Mouse (Mus musculus) neural tube, embryonic 13.5 days (tissue): ENCODE measurements at regions not wholly inside any gene's neighbourhood (a gene's known extent, or its start where the extent isn't known, plus 50 kb on each side); places are given as distances from the start of the nearest gene placed in this dataset.
A peak's percentile ranks its signal among the peaks of the same experiment; 100 is the strongest.

Experiments
- ATAC-seq: fragments of 200-750 bp; cut with Nextera tagmentation; 2 replicates; pipeline ENCODE4 v1.8.0; 2017; ENCODE audit warnings: low read depth, mild to moderate bottlenecking, moderate TSS enrichment, moderate library complexity
- H3K27ac ChIP-seq: fragments of 300-500 bp; sonication (generic); replicated peaks from 2 replicates; pipeline ENCODE4 v1.5.1; 2015; ENCODE audit warnings: moderate library complexity, mild to moderate bottlenecking, inconsistent platforms
- H3K27me3 ChIP-seq: fragments of 300-500 bp; sonication (generic); 2 replicates; pipeline ENCODE4 v1.6.1; 2015; ENCODE audit warnings: mild to moderate bottlenecking, inconsistent platforms
- H3K36me3 ChIP-seq: fragments of 300-500 bp; sonication (generic); 2 replicates; pipeline ENCODE4 v1.6.1; 2015; ENCODE audit warnings: mild to moderate bottlenecking, inconsistent platforms
- H3K4me1 ChIP-seq: fragments of 300-500 bp; sonication (generic); replicated peaks from 2 replicates; pipeline ENCODE4 v1.6.1; 2015; ENCODE audit warnings: inconsistent platforms
- H3K4me2 ChIP-seq: fragments of 300-500 bp; sonication (generic); 2 replicates; pipeline ENCODE4 v1.6.1; 2015; ENCODE audit warnings: inconsistent platforms, mild to moderate bottlenecking, moderate library complexity
- H3K4me3 ChIP-seq: fragments of 300-500 bp; sonication (generic); 2 replicates; pipeline ENCODE4 v1.5.1; 2015; ENCODE audit warnings: mild to moderate bottlenecking, inconsistent platforms
- H3K9ac ChIP-seq: fragments of 300-500 bp; sonication (generic); 2 replicates; pipeline ENCODE4 v1.6.1; 2015; ENCODE audit warnings: moderate library complexity, mild to moderate bottlenecking, inconsistent platforms
- H3K9me3 ChIP-seq: fragments of 300-500 bp; sonication (generic); 2 replicates; pipeline ENCODE4 v1.6.1; 2016; ENCODE audit warnings: inconsistent platforms
- WGBS: fragments of 180-500 bp; shearing (Covaris S2); methylation state at CpG from one replicate; pipeline ENCODE4 v1.1.7; 2015; 5-methylcytosine and 5-hydroxymethylcytosine counted together

DNA sequence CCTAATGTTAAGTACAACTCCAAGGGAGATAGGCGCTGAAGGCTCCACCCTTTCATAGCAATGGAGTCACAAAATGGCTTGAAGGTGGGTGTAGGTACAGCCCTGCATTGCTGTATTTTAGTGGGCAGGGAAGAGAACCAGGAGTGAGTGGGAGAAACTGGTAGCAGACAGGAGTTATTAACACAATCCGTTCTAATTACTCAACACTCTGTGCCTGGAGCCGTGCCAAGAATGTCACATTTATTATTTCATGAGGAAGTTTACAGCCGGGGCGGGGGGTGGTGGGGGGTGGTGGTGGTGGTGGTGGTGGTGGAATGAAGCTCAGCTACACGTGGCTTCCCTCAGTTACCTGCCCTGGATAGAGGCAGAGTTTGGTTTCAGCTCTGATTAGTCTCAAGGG, 166.3 kb upstream of the Lsm8 start:
- no peaks in the 10 kb centered on the region for H3K27me3 ChIP-seq
- no peak overlapping the region for H3K4me3 ChIP-seq
- H3K36me3 ChIP-seq: no peaks in the 10 kb centered on the region
- 53% methylated on average over 6 of the region's 6 CpGs for WGBS
- H3K4me2 ChIP-seq: no peak overlapping the region
- no peak for ATAC-seq
- no peak overlapping the region for H3K27ac ChIP-seq
- H3K9ac ChIP-seq: no peak overlapping the region
- no peaks in the 10 kb centered on the region for H3K4me1 ChIP-seq
- no peaks in the 10 kb centered on the region for H3K9me3 ChIP-seq

DNA sequence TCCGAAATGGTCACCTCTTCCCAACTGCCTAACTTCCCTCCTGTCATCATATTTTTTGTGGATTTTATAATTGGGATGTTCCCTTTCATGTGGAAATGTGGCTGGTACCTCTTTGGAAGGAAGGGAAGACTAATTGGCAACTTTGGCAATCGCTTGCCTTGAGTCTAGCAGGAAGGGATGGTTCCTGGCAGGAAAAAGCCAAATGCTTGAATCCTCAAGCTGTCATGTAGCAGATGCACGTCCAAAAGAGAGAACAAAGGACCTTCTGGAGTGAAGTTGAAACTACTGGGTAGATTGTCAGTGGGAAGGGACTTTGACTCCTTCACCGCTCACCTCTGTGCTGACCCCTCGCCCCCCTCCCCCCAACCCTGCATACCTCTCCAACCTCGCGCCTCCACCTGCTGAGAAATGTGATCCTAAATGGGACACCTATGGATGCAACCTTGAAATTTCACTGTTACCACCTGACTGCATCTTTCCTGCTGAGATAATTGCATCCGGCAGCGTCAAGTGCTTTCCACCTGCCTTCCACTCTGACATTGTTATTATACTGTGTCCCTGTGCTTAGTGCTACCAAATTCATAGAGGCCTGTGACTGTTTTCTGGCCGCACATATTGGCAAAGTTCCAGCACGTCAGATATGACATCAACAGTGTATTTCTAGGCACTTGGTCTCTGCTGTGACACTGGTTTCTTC, 159.6 kb upstream of the Lsm8 start:
- 63% methylated on average over 11 of the region's 11 CpGs for WGBS
- ATAC-seq: no peak

DNA sequence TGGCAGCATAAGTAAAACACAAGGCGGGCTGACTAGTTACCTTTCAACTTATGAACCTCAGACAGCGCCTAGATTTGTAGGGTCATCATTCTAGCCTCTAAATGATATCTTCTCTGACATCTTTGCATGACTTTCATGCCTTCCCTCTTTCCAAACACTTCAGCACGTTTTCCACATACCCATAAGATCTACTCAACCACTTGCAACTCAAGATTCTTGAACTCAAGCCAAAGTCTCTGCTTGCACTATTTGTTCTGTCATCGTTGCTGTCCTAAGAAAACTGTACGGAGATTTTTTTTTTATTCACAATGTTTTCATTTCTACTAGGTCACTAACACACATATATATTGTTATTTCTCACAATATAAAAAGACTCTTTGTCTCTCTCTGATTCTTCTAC, 150.8 kb upstream of the Lsm8 start:
- Histone ChIP-seq H3K4me1 (peaks cover 8% of the 10 kb centered on the region), H3K36me3 (no peaks in the 10 kb centered on the region), H3K4me2 (no peak overlapping the region), H3K27ac (no peak overlapping the region), H3K9me3 (no peaks in the 10 kb centered on the region), H3K4me3 (no peak overlapping the region), H3K9ac (no peak overlapping the region), H3K27me3 (no peaks in the 10 kb centered on the region)
- 71% methylated on average over 5 of the region's 5 CpGs for WGBS
- ATAC-seq: no peak

More for the DNA sequence above, 159.6 kb upstream of the Lsm8 start:
- Histone ChIP-seq H3K36me3 (no peaks in the 10 kb centered on the region), H3K9me3 (no peaks in the 10 kb centered on the region), H3K27me3 (no peaks in the 10 kb centered on the region), H3K27ac (no peak overlapping the region), H3K4me2 (no peak overlapping the region), H3K4me1 (no peaks in the 10 kb centered on the region), H3K9ac (no peak overlapping the region), H3K4me3 (no peak overlapping the region)

DNA sequence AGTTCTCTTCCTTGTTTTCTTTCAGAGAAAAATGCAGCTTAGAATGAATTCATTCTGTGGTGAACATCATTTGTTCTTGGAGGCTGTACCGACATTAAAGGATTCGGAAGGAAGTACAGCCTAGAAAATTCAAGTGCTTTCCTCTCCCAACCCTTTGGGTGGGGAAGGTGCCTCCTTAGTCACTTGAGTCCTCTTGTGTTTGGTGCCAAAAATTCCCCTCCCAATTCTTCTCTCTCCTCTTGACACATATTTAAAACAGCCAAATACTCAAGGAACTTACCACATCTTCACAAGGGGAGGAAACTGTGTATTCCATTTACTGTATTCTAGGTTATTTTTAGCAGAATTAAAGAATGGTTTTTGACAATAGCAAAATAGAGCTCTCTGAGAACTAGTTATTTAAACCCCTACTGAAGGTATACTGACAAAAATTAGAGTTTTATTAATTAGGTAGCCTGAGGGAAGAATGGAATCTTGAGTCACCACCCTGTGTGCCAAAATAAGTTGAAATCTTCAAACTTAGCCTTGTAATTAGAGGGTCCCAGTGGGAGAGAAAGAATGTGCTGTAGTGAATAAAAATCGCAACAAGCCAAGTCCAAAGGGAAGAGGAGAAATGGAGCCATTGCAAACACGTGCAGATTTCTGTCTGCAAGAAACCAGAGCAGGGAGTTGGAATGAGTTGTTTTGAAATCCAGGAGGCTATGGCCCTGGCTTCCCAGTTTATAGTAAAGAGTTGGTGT, 149.2 kb upstream of the Lsm8 start:
- Histone ChIP-seq H3K4me3 (no peak overlapping the region), H3K4me2 (no peak overlapping the region), H3K9me3 (no peaks in the 10 kb centered on the region), H3K9ac (no peak overlapping the region), H3K4me1 (peaks cover 8% of the 10 kb centered on the region), H3K36me3 (no peaks in the 10 kb centered on the region), H3K27ac (no peak overlapping the region), H3K27me3 (no peaks in the 10 kb centered on the region)
- WGBS: 52% methylated on average over 4 of the region's 4 CpGs
- ATAC-seq: no peak

DNA sequence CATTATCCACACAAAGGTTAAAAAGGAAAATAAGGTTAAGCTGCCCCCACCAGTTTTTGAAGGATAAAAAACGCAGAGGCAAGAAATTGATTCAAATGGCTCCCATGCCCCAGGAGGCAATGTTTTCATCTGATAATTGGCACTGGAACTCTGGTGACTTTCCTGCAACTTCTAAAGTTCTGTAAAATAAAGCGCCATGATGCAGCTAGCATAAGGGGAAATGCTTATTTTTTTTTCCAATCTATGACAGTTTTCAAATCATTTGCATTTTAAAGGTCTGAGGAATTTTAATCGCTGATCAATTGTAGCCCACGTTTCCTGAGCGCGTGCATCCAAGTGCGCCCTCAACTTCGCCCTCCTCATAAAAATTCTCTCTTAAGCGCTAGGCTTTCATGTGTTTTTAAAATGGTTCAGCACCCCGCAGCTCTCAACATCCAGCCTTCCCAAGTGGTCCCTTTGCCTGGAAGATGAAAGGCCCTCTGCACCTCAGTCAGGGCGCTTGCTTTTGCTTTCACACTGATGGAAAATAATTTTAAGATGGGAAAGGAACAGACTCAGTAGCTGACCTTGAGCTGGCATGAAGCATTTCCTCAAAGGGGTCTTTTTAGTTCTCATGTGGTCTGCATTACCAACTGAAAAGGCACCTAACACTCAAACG, 148.5 kb upstream of the Lsm8 start:
- 0 out of 2 replicates have a peak overlapping the region, but pooled peaks have one; percentile 9 for H3K4me2 ChIP-seq
- H3K36me3 ChIP-seq: no peaks in the 10 kb centered on the region
- H3K27ac ChIP-seq: no peak overlapping the region
- no peak overlapping the region for H3K4me3 ChIP-seq
- no peak for ATAC-seq
- H3K4me1 ChIP-seq: peaks cover 8% of the 10 kb centered on the region
- WGBS: 14% methylated on average over 12 of the region's 12 CpGs
- H3K9ac ChIP-seq: no peak overlapping the region
- no peaks in the 10 kb centered on the region for H3K27me3 ChIP-seq
- no peaks in the 10 kb centered on the region for H3K9me3 ChIP-seq

DNA sequence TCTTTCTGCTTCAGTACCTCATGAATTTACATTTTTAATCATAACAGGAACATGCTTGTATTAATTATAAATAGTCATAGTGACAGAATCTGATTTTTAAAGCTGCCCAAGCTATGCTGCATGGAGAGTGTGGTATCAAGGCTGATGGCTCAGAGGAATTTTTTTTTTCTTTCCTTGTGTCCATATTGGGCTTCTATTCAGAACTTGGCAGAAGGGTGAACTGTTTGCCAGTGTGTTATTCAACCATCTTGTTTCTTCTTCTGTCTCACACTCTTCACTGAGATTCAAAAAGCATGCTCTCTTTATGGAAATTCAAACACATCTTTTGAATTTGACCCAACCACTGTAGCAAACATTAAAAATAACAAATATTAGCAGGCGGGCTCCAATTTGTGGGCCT, 137.6 kb upstream of the Lsm8 start:
- no peak overlapping the region for H3K4me2 ChIP-seq
- H3K36me3 ChIP-seq: no peaks in the 10 kb centered on the region
- no peaks in the 10 kb centered on the region for H3K27me3 ChIP-seq
- H3K9me3 ChIP-seq: no peaks in the 10 kb centered on the region
- no peaks in the 10 kb centered on the region for H3K4me1 ChIP-seq
- 83% methylated on average over 1 of the region's 1 CpGs for WGBS
- no peak overlapping the region for H3K27ac ChIP-seq
- no peak for ATAC-seq
- H3K9ac ChIP-seq: no peak overlapping the region
- H3K4me3 ChIP-seq: no peak overlapping the region

DNA sequence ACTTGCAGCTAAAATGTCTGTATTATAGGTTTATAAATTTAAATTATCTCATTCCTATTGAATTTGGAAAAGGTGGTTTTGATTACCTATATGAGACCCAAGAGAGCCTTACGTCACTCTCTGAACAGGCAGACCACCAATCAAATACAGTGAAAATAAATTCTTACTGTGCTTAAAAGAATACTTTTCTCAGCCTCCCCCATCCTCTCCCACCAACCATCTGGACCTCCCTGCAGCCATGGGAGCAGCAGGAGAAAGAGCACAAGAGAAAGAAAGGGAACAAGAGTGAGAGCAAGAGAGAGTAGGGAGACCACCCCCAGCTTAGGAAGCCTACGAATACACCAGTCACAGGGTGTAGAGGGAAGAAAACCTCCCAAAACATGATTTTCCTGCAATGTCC, 99.5 kb upstream of the Lsm8 start:
- H3K27me3 ChIP-seq: no peaks in the 10 kb centered on the region
- no peak for ATAC-seq
- H3K27ac ChIP-seq: no peak overlapping the region
- H3K9me3 ChIP-seq: no peaks in the 10 kb centered on the region
- 61% methylated on average over 2 of the region's 2 CpGs for WGBS
- H3K36me3 ChIP-seq: no peaks in the 10 kb centered on the region
- H3K4me3 ChIP-seq: no peak overlapping the region
- no peak overlapping the region for H3K4me2 ChIP-seq
- no peaks in the 10 kb centered on the region for H3K4me1 ChIP-seq
- H3K9ac ChIP-seq: no peak overlapping the region

DNA sequence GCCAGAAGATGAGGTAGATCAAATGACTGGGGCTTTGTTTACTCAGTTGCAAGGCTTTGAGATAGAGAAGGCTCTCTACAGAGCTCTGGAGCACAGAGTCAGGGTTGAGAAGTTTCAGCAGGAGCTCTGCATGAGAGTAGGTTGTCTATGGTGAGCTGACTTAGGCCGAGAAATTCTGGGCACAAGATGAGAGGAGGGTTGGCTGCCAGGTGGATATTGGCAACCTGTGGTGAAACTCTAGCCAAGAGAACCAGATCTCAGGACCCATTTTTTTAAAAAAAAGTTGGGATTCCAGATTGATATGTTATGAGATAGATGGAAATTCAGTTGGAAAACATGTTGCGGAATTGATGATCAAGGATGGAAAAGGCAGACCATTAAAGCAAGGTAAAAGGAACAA, 83.8 kb upstream of the Lsm8 start:
- Histone ChIP-seq H3K4me2 (no peak overlapping the region), H3K9me3 (no peaks in the 10 kb centered on the region), H3K4me1 (no peaks in the 10 kb centered on the region), H3K9ac (no peak overlapping the region), H3K27ac (no peak overlapping the region), H3K4me3 (no peak overlapping the region), H3K27me3 (no peaks in the 10 kb centered on the region), H3K36me3 (no peaks in the 10 kb centered on the region)
- 95% methylated on average over 2 of the region's 2 CpGs for WGBS
- ATAC-seq: no peak

DNA sequence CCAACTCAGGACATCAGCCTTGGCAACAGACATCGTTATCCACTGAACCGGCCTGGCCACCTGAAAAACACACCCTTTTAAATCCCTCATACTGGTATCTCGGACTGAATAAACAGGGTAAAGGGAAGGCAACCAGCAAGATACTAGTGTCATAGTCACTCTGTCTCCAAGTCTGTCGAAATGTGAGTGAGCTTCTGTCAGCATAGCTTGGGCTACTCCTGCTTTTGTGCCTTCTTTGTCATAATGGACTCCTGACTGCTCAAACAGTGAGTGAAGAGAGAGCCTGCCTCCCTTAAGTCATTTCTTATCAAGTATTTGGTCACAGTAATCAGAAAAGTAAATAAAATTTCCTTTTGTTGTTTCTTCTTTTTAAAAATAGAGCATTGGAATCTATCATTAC, 53.0 kb upstream of the Lsm8 start:
- H3K36me3 ChIP-seq: no peaks in the 10 kb centered on the region
- no peak overlapping the region for H3K9ac ChIP-seq
- 77% methylated on average over 4 of the region's 4 CpGs for WGBS
- H3K9me3 ChIP-seq: no peaks in the 10 kb centered on the region
- no peaks in the 10 kb centered on the region for H3K27me3 ChIP-seq
- H3K4me3 ChIP-seq: no peak overlapping the region
- no peak for ATAC-seq
- H3K27ac ChIP-seq: no peak overlapping the region
- no peaks in the 10 kb centered on the region for H3K4me1 ChIP-seq
- no peak overlapping the region for H3K4me2 ChIP-seq

DNA sequence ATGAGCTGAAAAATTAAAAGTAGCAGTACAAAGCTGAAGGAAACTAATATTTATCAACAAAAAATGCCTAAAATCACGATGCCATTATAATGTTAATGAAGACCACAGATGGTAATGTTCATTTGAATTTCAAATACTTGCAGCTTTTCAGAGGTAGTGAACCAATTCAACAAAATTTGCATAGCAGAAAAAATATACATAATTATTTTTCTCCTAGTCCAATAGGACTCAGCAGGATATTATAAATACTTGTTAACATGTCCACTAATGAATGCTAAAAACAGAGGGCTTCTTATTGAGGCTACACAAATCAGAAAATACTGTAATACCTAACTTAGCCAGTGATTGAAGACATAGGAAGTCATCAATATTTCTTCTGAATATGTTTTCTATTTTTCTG, 52.5 kb upstream of the Lsm8 start:
- Histone ChIP-seq H3K4me3 (no peak overlapping the region), H3K36me3 (no peaks in the 10 kb centered on the region), H3K9me3 (no peaks in the 10 kb centered on the region), H3K4me2 (no peak overlapping the region), H3K4me1 (no peaks in the 10 kb centered on the region), H3K27me3 (no peaks in the 10 kb centered on the region), H3K27ac (no peak overlapping the region), H3K9ac (no peak overlapping the region)
- WGBS: 31% methylated on average over 1 of the region's 1 CpGs
- no peak for ATAC-seq

DNA sequence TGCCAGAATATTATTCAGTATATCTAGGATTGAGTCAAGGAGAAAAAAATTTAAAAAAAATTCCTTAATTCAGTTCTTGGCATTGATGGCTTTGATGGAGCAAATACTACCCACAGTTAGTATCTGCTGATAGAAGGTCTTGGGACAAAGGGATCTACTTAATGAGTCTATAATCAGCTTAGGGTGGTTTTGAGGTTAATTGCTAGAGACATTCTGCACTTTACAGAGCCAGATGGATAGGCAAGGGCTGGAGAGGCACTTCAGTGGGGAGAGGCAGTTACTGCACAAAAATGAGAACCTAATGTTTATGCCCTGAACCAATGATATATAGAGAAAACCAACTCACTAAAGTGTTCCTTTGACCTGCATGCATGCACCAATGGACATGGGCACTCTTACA, 51.8 kb upstream of the Lsm8 start:
- Histone ChIP-seq H3K27ac (no peak overlapping the region), H3K9me3 (no peaks in the 10 kb centered on the region), H3K9ac (no peak overlapping the region), H3K36me3 (no peaks in the 10 kb centered on the region), H3K4me2 (no peak overlapping the region), H3K4me1 (no peaks in the 10 kb centered on the region), H3K27me3 (no peaks in the 10 kb centered on the region), H3K4me3 (no peak overlapping the region)
- no peak for ATAC-seq
